Mouse (Mus musculus) CH12.LX (cell line): ENCODE data around the gene Tbc1d22b. TPM values are rescaled to one million over a fixed set of nuclear protein-coding genes. Genes with fewer than 3 reads are reported as not detected.
A peak's percentile ranks its signal among the peaks of the same experiment; 100 is the strongest.

Experiments
- DNase-seq: peaks from one replicate; pipeline ENCODE4 v3.0.0-alpha.2; 2013; ENCODE audit errors: extremely low read depth
- H3K27ac ChIP-seq: 2 replicates; pipeline ENCODE4 v1.5.1; 2012; ENCODE audit warnings: low read depth, mild to moderate bottlenecking, control low read depth, moderate library complexity; ENCODE audit not compliant: insufficient read depth
- H3K27me3 ChIP-seq: replicated peaks from 2 replicates; pipeline ENCODE3; 2012; ENCODE audit warnings: inconsistent platforms
- H3K36me3 ChIP-seq, 2 experiments: replicated peaks in 1 of 2; 2 replicates each; pipeline versions ENCODE3 to v1.6.1; 2012; ENCODE audit warnings: inconsistent platforms in 1 of 2, low read length in 1 of 2, mild to moderate bottlenecking in 1 of 2, mixed read lengths in 1 of 2, moderate library complexity in 1 of 2; ENCODE audit not compliant: control insufficient read depth in 1 of 2, insufficient read depth in 1 of 2
- H3K4me1 ChIP-seq, 2 experiments: 2 replicates each; pipeline ENCODE4 v1.6.1; 2012; ENCODE audit warnings: inconsistent platforms in 1 of 2, moderate library complexity in 1 of 2; ENCODE audit not compliant: insufficient read depth in 2 of 2, control insufficient read depth in 1 of 2
- H3K4me2 ChIP-seq: 2 replicates; pipeline ENCODE4 v1.6.1; 2012; ENCODE audit warnings: low read depth, mild to moderate bottlenecking, control low read depth; ENCODE audit not compliant: poor library complexity, insufficient read depth, severe bottlenecking
- H3K4me3 ChIP-seq, 3 experiments: fragments of 150-350 bp in 1 of 3; sonication (generic) in 1 of 3; replicated peaks in 1 of 3; 2 replicates each; pipeline versions ENCODE3 to v1.5.1; 2011 to 2012; ENCODE audit warnings: low read depth in 2 of 3, low read length in 2 of 3, mild to moderate bottlenecking in 2 of 3, moderate library complexity in 2 of 3, control low read depth in 1 of 3, improper control_type of control experiment in 1 of 3, inconsistent platforms in 1 of 3, mixed read lengths in 1 of 3; ENCODE audit not compliant: poor library complexity in 1 of 3
- H3K79me2 ChIP-seq: replicated peaks from 2 replicates; pipeline ENCODE4 v1.6.1; 2012; ENCODE audit warnings: mild to moderate bottlenecking, moderate library complexity; ENCODE audit not compliant: control insufficient read depth, poor library complexity, insufficient read depth, severe bottlenecking; ENCODE audit errors: extremely low read depth
- H3K9ac ChIP-seq: 2 replicates; pipeline ENCODE4 v1.6.1; 2012; ENCODE audit warnings: low read depth, mild to moderate bottlenecking, control low read depth, moderate library complexity; ENCODE audit not compliant: insufficient read depth
- H3K9me3 ChIP-seq: replicated peaks from 2 replicates; pipeline ENCODE3; 2012; ENCODE audit warnings: low read length, inconsistent platforms, mixed read lengths
- BHLHE40 ChIP-seq: IDR thresholded peaks from 2 replicates; pipeline ENCODE4 v1.6.1; 2011; ENCODE audit warnings: mild to moderate bottlenecking, low read depth, low read length, improper control_type of control experiment
- CHD1 ChIP-seq: IDR thresholded peaks from 2 replicates; pipeline ENCODE4 v1.6.1; 2012; ENCODE audit warnings: low read depth, low read length, improper control_type of control experiment, inconsistent platforms
- CHD2 ChIP-seq: IDR thresholded peaks from 2 replicates; pipeline ENCODE4 v1.6.1; 2011; ENCODE audit warnings: low read length, improper control_type of control experiment
- CTCF ChIP-seq, 2 experiments: IDR thresholded peaks in 1 of 2; conservative IDR thresholded peaks in 1 of 2; 2 replicates each; pipeline ENCODE4 v1.5.1; 2011 to 2012; ENCODE audit warnings: low read depth in 2 of 2, low read length in 2 of 2, improper control_type of control experiment in 1 of 2, inconsistent platforms in 1 of 2, mild to moderate bottlenecking in 1 of 2, moderate library complexity in 1 of 2
- E2F4 ChIP-seq: IDR thresholded peaks from 2 replicates; pipeline ENCODE4 v1.6.1; 2011; ENCODE audit warnings: low read depth, low read length, improper control_type of control experiment; ENCODE audit not compliant: insufficient replicate concordance
- ELF1 ChIP-seq: IDR thresholded peaks from 2 replicates; pipeline ENCODE4 v1.6.1; 2014; ENCODE audit warnings: low read depth, mild to moderate bottlenecking, inconsistent platforms, low read length, improper control_type of control experiment
- EP300 ChIP-seq: IDR thresholded peaks from 2 replicates; pipeline ENCODE4 v1.6.1; 2011; ENCODE audit warnings: low read length, improper control_type of control experiment
- ETS1 ChIP-seq: conservative IDR thresholded peaks from 2 replicates; pipeline ENCODE4 v1.6.1; 2012; ENCODE audit warnings: low read depth, mild to moderate bottlenecking, inconsistent platforms, low read length, improper control_type of control experiment, moderate library complexity
- GABPA ChIP-seq: IDR thresholded peaks from 2 replicates; pipeline ENCODE4 v1.6.1; 2012; ENCODE audit warnings: low read depth, low read length, improper control_type of control experiment, inconsistent platforms; ENCODE audit not compliant: insufficient replicate concordance
- HCFC1 ChIP-seq: IDR thresholded peaks from 2 replicates; pipeline ENCODE4 v1.6.1; 2012; ENCODE audit warnings: low read depth, mild to moderate bottlenecking, inconsistent platforms, low read length, improper control_type of control experiment
- IRF4 ChIP-seq: IDR thresholded peaks from 2 replicates; pipeline ENCODE4 v1.6.1; 2014; ENCODE audit warnings: low read depth, mild to moderate bottlenecking, inconsistent platforms, low read length, improper control_type of control experiment
- JUND ChIP-seq: conservative IDR thresholded peaks from 2 replicates; pipeline ENCODE4 v1.6.1; 2011; ENCODE audit warnings: low read depth, low read length, improper control_type of control experiment
- MAFK ChIP-seq: IDR thresholded peaks from 2 replicates; pipeline ENCODE4 v1.6.1; 2011; ENCODE audit warnings: low read length, improper control_type of control experiment; ENCODE audit not compliant: insufficient replicate concordance
- MAX ChIP-seq: IDR thresholded peaks from 2 replicates; pipeline ENCODE4 v1.6.1; 2011; ENCODE audit warnings: low read length, improper control_type of control experiment
- MEF2A ChIP-seq: IDR thresholded peaks from 2 replicates; pipeline ENCODE4 v1.6.1; 2014; ENCODE audit warnings: low read depth, mild to moderate bottlenecking, inconsistent platforms, low read length, improper control_type of control experiment, borderline replicate concordance
- MXI1 ChIP-seq: IDR thresholded peaks from 2 replicates; pipeline ENCODE4 v1.6.1; 2011; ENCODE audit warnings: mild to moderate bottlenecking, low read depth, low read length, improper control_type of control experiment
- MYC ChIP-seq: IDR thresholded peaks from 2 replicates; pipeline ENCODE4 v1.6.1; 2011; ENCODE audit warnings: low read depth, mild to moderate bottlenecking, improper control_type of control experiment, low read length
- NELFE ChIP-seq: IDR thresholded peaks from 2 replicates; pipeline ENCODE4 v1.6.1; 2011; ENCODE audit warnings: low read depth, low read length, improper control_type of control experiment
- NRF1 ChIP-seq: IDR thresholded peaks from 2 replicates; pipeline ENCODE4 v1.6.1; 2014; ENCODE audit warnings: low read depth, mild to moderate bottlenecking, inconsistent platforms, low read length, improper control_type of control experiment, moderate library complexity
- PAX5 ChIP-seq: IDR thresholded peaks from 2 replicates; pipeline ENCODE4 v1.6.1; 2012; ENCODE audit warnings: low read length, inconsistent platforms, mixed read lengths
- POLR2A ChIP-seq: IDR thresholded peaks from 2 replicates; pipeline ENCODE4 v1.6.1; 2011; ENCODE audit warnings: low read depth, mild to moderate bottlenecking, improper control_type of control experiment, low read length
- POLR2AphosphoS2 ChIP-seq: IDR thresholded peaks from 2 replicates; pipeline ENCODE4 v1.6.1; 2011; ENCODE audit warnings: low read depth, low read length, improper control_type of control experiment
- RAD21 ChIP-seq: IDR thresholded peaks from 2 replicates; pipeline ENCODE4 v1.6.1; 2011; ENCODE audit warnings: low read depth, mild to moderate bottlenecking, low read length, improper control_type of control experiment, moderate library complexity
- RCOR1 ChIP-seq: conservative IDR thresholded peaks from 2 replicates; pipeline ENCODE4 v1.6.1; 2012; ENCODE audit warnings: low read depth, mild to moderate bottlenecking, inconsistent platforms, low read length, improper control_type of control experiment
- SMC3 ChIP-seq: IDR thresholded peaks from 2 replicates; pipeline ENCODE4 v1.6.1; 2011; ENCODE audit warnings: low read depth, low read length, improper control_type of control experiment
- TBP ChIP-seq: conservative IDR thresholded peaks from 2 replicates; pipeline ENCODE4 v1.6.1; 2011; ENCODE audit warnings: low read depth, low read length, improper control_type of control experiment
- TCF12 ChIP-seq: IDR thresholded peaks from 2 replicates; pipeline ENCODE4 v1.6.1; 2014; ENCODE audit warnings: low read depth, mild to moderate bottlenecking, inconsistent platforms, low read length, improper control_type of control experiment
- UBTF ChIP-seq: IDR thresholded peaks from 2 replicates; pipeline ENCODE4 v1.6.1; 2012; ENCODE audit warnings: low read depth, mild to moderate bottlenecking, inconsistent platforms, low read length, improper control_type of control experiment, moderate library complexity
- USF1 ChIP-seq: IDR thresholded peaks from 2 replicates; pipeline ENCODE4 v1.6.1; 2014; ENCODE audit warnings: low read depth, mild to moderate bottlenecking, inconsistent platforms, low read length, improper control_type of control experiment
- USF2 ChIP-seq: conservative IDR thresholded peaks from 2 replicates; pipeline ENCODE4 v1.6.1; 2011; ENCODE audit warnings: low read depth, low read length, improper control_type of control experiment
- ZC3H11A ChIP-seq: IDR thresholded peaks from 2 replicates; pipeline ENCODE4 v1.6.1; 2012; ENCODE audit warnings: low read depth, mild to moderate bottlenecking, inconsistent platforms, low read length, improper control_type of control experiment
- ZKSCAN1 ChIP-seq: IDR thresholded peaks from 2 replicates; pipeline ENCODE4 v1.6.1; 2012; ENCODE audit warnings: low read depth, inconsistent platforms, low read length, improper control_type of control experiment, borderline replicate concordance
- ZMIZ1 ChIP-seq: IDR thresholded peaks from 2 replicates; pipeline ENCODE4 v1.6.1; 2012; ENCODE audit warnings: low read depth, mild to moderate bottlenecking, inconsistent platforms, low read length, improper control_type of control experiment
- dilution Hi-C: fragments of 300-500 bp; cut with MboI; formaldehyde crosslinking; loops from 2 replicates; pipeline ENCODE4 v1.14.3; 2020; ENCODE audit warnings: low sequenced_read_pairs; ENCODE audit not compliant: extremely low pct_unique_long_range_greater_than_20kb, extremely low pct_ligation_motif_present
- in situ Hi-C: fragments of 300-500 bp; cut with MboI; formaldehyde crosslinking; loops from 3 replicates; pipeline ENCODE4 v1.14.3; 2019; ENCODE audit warnings: low sequenced_read_pairs, low pct_ligation_motif_present, low pct_unique_long_range_greater_than_20kb, mixed read lengths
- polyA plus RNA-seq: library from polyadenylated mRNA; unstranded; fragments of >175 nt; gene quantifications from 2 replicates; pipeline ENCODE4 v1.2.1, GENCODE M21; 2012; ENCODE audit warnings: low read depth; ENCODE audit not compliant: insufficient read length
- total RNA-seq, 2 experiments: library from RNA; depleted of rRNA; stranded (reverse); fragments of 300-350 nt in 1 of 2; fragments of >200 nt in 1 of 2; gene quantifications; 2 replicates each; pipeline ENCODE4 v1.2.3; 2012 to 2014

Tbc1d22b gene
- total and polyA plus RNA-seq, 3 experiments, result 3.8 to 17.3 (median 6.6) TPM

- Histone ChIP-seq H3K27ac (no peak overlapping the region), H3K4me3 (no peak overlapping the region), H3K4me2 (no peak overlapping the region), H3K27me3 (no peaks in the 10 kb centered on the region), H3K9ac (no peak overlapping the region), H3K79me2 (no peaks in the 10 kb centered on the region), H3K36me3 (no peaks in the 10 kb centered on the region), H3K4me1 (peaks cover 14 to 48% of the 10 kb centered on the region in 2 experiments), H3K9me3 (no peaks in the 10 kb centered on the region)
- in situ Hi-C loops, result loop anchor here (5.0 kb wide), 2 partner anchors 248 to 333 kb away; partner anchors contain the start of gene Ppil1
- TF ChIP-seq UBTF (no peak), ETS1 (peak; percentile 86), MEF2A (no peak), ELF1 (no peak), CTCF (conservative IDR thresholded peaks at IDR 0.05 in 1 of 2, IDR thresholded peaks at IDR 0.05 in 1 of 2; ENCODE audit: low read depth in 2 of 2, low read length in 2 of 2) (no peak), MXI1 (no peak), ZC3H11A (no peak), MAFK (no peak), EP300 (peak; percentile 50; the same call in 1 of the 2 replicates), MYC (no peak), TBP (no peak), HCFC1 (no peak), USF1 (no peak), PAX5 (no peak), TCF12 (peak; percentile 51; the same call in 1 of the 2 replicates), NELFE (no peak), MAX (no peak), POLR2AphosphoS2 (no peak), SMC3 (no peak), CHD1 (no peak), IRF4 (0 out of 2 replicates have a peak, but pooled peaks have one; percentile 7), JUND (no peak), ZMIZ1 (no peak), USF2 (no peak), BHLHE40 (peak; percentile 92), NRF1 (no peak), RAD21 (no peak), E2F4 (no peak), GABPA (no peak), POLR2A (no peak), CHD2 (0 out of 2 replicates have a peak, but pooled peaks have one; percentile 26), RCOR1 (no peak), ZKSCAN1 (no peak)
- DNase-seq, result peak; percentile 31
- dilution Hi-C loops, result no loop called here
Measured at GRCm38 (mm10) chr17:29510691-29511090, 38.9 kb upstream of the Tbc1d22b start.
